Mouse (Mus musculus) Muller cell, postnatal 12 days (primary cell): ENCODE results near the gene Sry.

Experiments
- DNase-seq: peaks from one replicate; pipeline ENCODE4 v3.0.0-alpha.2; 2015; ENCODE audit errors: inconsistent ontology term

The Sry gene

DNA sequence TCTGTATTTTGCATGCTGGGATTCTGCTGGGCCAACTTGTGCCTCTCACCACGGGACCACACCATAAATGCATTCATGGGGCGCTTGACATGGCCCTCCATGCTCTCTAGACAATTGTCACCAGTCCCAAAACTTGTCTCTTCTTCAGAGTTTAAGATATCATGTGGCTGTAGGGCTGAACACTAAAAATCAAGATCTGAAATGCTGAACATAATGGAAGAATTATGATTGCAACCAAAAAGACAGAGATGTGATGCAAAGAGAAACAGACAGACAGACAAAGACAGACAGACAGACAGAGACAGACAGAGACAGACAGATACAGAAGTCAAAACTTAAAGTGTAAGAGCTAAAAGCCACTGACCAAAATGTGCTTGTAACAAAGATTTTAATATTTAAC lies at the start of gene Sry:
TSS of gene Sry (minus strand) at position 101 of the 400 bp plus-strand sequence.
- no peak for DNase-seq
